Mouse (Mus musculus) liver, adult 2 months (tissue): ENCODE results near the gene Pgm5.

Experiments
- CTCF ChIP-seq: fragments of 200-500 bp; IDR thresholded peaks from 2 replicates; pipeline ENCODE4 v1.5.1; 2011; ENCODE audit warnings: low read depth, low read length, control low read depth
- POLR2A ChIP-seq: fragments of 200-500 bp; IDR thresholded peaks from 2 replicates; pipeline ENCODE4 v1.6.1; 2011; ENCODE audit warnings: low read length, control low read depth; ENCODE audit not compliant: insufficient read depth; ENCODE audit errors: extremely low read depth

GRCm38 (mm10) chr19:24848844-24849243, 12.8 kb downstream of the Pgm5 start:
- TF ChIP-seq CTCF (no peak), POLR2A (no peak)
